Mouse (Mus musculus): ENCODE measurements around the gene Chrm2.

DNA sequence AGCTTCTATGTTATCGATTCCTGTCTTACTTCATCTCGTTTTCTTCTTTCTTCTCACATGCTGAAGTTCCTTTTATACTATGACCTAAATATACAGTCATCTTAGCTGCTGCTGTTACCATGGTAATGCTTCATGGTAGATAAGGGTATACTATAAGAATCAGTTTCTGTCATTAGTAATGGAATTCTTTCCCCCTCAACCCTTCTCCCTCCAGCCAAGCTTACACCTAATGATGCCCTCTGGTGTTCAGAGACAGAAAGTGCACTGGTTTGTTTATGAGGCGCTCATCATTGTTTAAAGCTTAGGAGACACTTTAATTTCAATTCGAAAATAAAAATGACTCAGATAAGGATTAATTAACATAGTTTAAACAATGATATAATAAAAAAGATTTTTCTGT is 5.8 kb downstream of the Chrm2 start:
- no peak for TF ChIP-seq GATA1 (IDR thresholded peaks at IDR 0.05; ENCODE audit: low read length)
- no peak for TF ChIP-seq TAL1 (IDR thresholded peaks at IDR 0.05; ENCODE audit: low read length)

All from erythroblast, embryonic 14.5 days (primary cell).